ENCODE assay signal across 17 mouse cellular contexts in the genomic region with DNA sequence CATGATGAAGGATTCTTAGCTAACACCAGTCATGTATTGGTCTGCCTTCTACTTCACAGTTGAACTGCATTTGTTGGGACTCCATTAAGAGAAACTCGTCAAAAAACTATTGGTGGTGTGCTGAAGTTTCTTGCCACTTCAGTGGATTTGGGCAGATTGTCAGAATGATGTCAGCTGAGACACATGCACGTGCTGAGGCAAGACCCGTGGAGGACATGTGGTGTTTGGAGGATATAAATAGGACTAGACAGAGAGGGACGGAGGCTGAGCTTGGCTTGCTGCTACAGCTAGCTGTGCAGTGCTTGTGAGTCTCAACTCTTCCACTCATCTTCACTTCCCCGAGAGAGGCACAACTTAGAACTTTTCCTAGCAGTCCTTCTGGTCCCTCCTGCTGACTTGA.
"Had no signal": no experiment of that assay in that cellular context is flagged by ENCODE, and none has a peak within 500 bp of the region (broad histone marks: within the 10 kb centered on the region; RNA-seq: fewer than 3 reads in every experiment).

No protein-coding gene starts in this region.

- H3K36me3 ChIP-seq: limb, embryonic 10.5 days; limb, embryonic 13.5 days; liver, embryonic 12.5 days; liver, embryonic 15.5 days had no signal

- H3K4me1 ChIP-seq: limb, embryonic 10.5 days; limb, embryonic 13.5 days; liver, embryonic 12.5 days; liver, embryonic 15.5 days had no signal

- ATAC-seq: liver, embryonic 12.5 days had no signal

- H3K27me3 ChIP-seq: limb, embryonic 13.5 days; liver, embryonic 12.5 days; liver, embryonic 15.5 days had no signal

- H3K9ac ChIP-seq: limb, embryonic 13.5 days; liver, embryonic 12.5 days; liver, embryonic 15.5 days had no signal

- H3K4me2 ChIP-seq: limb, embryonic 13.5 days; liver, embryonic 12.5 days; liver, embryonic 15.5 days; midbrain, embryonic 11.5 days had no signal

- DNase-seq: kidney, adult 9 months; kidney, postnatal 14 days; layer of hippocampus, adult 9-11 months; liver; lung, adult 2 months; lung, postnatal 14 days; lung, postnatal 4 days; midbrain, embryonic 14.5 days; thymus, adult 18-20 months; thymus, postnatal 14 days; thymus, postnatal 4 days had no signal

- H3K9me3 ChIP-seq: limb, embryonic 10.5 days; limb, embryonic 13.5 days; liver, embryonic 12.5 days; liver, embryonic 15.5 days had no signal

- H3K4me3 ChIP-seq: layer of hippocampus, adult 2 months; limb, embryonic 10.5 days; limb, embryonic 13.5 days; liver, embryonic 12.5 days; liver, embryonic 15.5 days had no signal

- H3K27ac ChIP-seq: layer of hippocampus, adult 2 months; limb, embryonic 10.5 days; limb, embryonic 13.5 days; liver, embryonic 12.5 days; liver, embryonic 15.5 days had no signal
